Mouse (Mus musculus) C2C12 (cell line): ENCODE measurements around the gene Wfdc3.

Experiments
- CTCF ChIP-seq: IDR thresholded peaks from one replicate; pipeline ENCODE4 v1.5.1; 2011; ENCODE audit not compliant: control insufficient read depth, insufficient read depth, insufficient read length
- FOSL1 ChIP-seq: IDR thresholded peaks from one replicate; pipeline ENCODE4 v1.8.0; 2011; ENCODE audit warnings: mild to moderate bottlenecking, low read length; ENCODE audit not compliant: poor library complexity, insufficient read depth, severe bottlenecking
- MAX ChIP-seq: IDR thresholded peaks from one replicate; pipeline ENCODE4 v1.6.1; 2011; ENCODE audit warnings: mild to moderate bottlenecking, control low read depth
- MYOD1 ChIP-seq: IDR thresholded peaks from one replicate; pipeline ENCODE4 v1.6.1; 2011; ENCODE audit warnings: low read depth; ENCODE audit not compliant: control insufficient read depth, insufficient read length
- USF1 ChIP-seq: IDR thresholded peaks from one replicate; pipeline ENCODE4 v1.6.1; 2011; ENCODE audit warnings: low read depth, mild to moderate bottlenecking, control low read depth, moderate library complexity

DNA sequence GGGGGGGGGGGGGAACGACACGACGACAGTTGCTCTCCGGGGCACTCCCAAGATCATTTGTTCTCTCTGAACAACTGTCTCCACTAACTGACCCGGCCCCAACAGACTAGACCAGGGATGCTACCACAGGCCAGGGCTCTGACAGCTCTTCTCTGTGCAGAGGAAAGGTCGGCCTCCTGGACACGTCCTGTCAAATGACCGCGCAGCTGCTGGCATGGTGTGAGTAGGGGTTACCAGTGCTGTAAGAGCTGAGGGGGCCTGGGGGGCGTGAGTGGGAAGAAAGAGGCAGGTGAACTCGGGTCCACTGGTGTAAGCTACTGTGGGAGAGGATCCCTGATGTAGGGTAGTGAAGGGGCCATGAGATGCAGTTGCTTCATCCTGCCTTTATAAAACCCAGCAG, 12.1 kb upstream of the Wfdc3 start:
- TF ChIP-seq CTCF = no peak
- TF ChIP-seq MYOD1 = no peak
- no peak for TF ChIP-seq USF1
- TF ChIP-seq MAX = no peak
- no peak for TF ChIP-seq FOSL1
